Mouse (Mus musculus) CH12.LX (cell line): Measurements from ENCODE around the gene Ippk. TPM values are rescaled to one million over a fixed set of nuclear protein-coding genes. Genes with fewer than 3 reads are reported as not detected.

ENCODE experiments used
- DNase-seq: peaks from one replicate; pipeline ENCODE4 v3.0.0-alpha.2; 2013; ENCODE audit errors: extremely low read depth
- H3K27ac ChIP-seq: 2 replicates; pipeline ENCODE4 v1.5.1; 2012; ENCODE audit warnings: low read depth, mild to moderate bottlenecking, control low read depth, moderate library complexity; ENCODE audit not compliant: insufficient read depth
- H3K27me3 ChIP-seq: replicated peaks from 2 replicates; pipeline ENCODE3; 2012; ENCODE audit warnings: inconsistent platforms
- H3K36me3 ChIP-seq, 2 experiments: replicated peaks in 1 of 2; 2 replicates each; pipeline versions ENCODE3 to v1.6.1; 2012; ENCODE audit warnings: inconsistent platforms in 1 of 2, low read length in 1 of 2, mild to moderate bottlenecking in 1 of 2, mixed read lengths in 1 of 2, moderate library complexity in 1 of 2; ENCODE audit not compliant: control insufficient read depth in 1 of 2, insufficient read depth in 1 of 2
- H3K4me1 ChIP-seq, 2 experiments: 2 replicates each; pipeline ENCODE4 v1.6.1; 2012; ENCODE audit warnings: inconsistent platforms in 1 of 2, moderate library complexity in 1 of 2; ENCODE audit not compliant: insufficient read depth in 2 of 2, control insufficient read depth in 1 of 2
- H3K4me2 ChIP-seq: 2 replicates; pipeline ENCODE4 v1.6.1; 2012; ENCODE audit warnings: low read depth, mild to moderate bottlenecking, control low read depth; ENCODE audit not compliant: poor library complexity, insufficient read depth, severe bottlenecking
- H3K4me3 ChIP-seq, 3 experiments: fragments of 150-350 bp in 1 of 3; sonication (generic) in 1 of 3; replicated peaks in 1 of 3; 2 replicates each; pipeline versions ENCODE3 to v1.5.1; 2011 to 2012; ENCODE audit warnings: low read depth in 2 of 3, low read length in 2 of 3, mild to moderate bottlenecking in 2 of 3, moderate library complexity in 2 of 3, control low read depth in 1 of 3, improper control_type of control experiment in 1 of 3, inconsistent platforms in 1 of 3, mixed read lengths in 1 of 3; ENCODE audit not compliant: poor library complexity in 1 of 3
- H3K79me2 ChIP-seq: replicated peaks from 2 replicates; pipeline ENCODE4 v1.6.1; 2012; ENCODE audit warnings: mild to moderate bottlenecking, moderate library complexity; ENCODE audit not compliant: control insufficient read depth, poor library complexity, insufficient read depth, severe bottlenecking; ENCODE audit errors: extremely low read depth
- H3K9ac ChIP-seq: 2 replicates; pipeline ENCODE4 v1.6.1; 2012; ENCODE audit warnings: low read depth, mild to moderate bottlenecking, control low read depth, moderate library complexity; ENCODE audit not compliant: insufficient read depth
- H3K9me3 ChIP-seq: replicated peaks from 2 replicates; pipeline ENCODE3; 2012; ENCODE audit warnings: low read length, inconsistent platforms, mixed read lengths
- CTCF ChIP-seq, 2 experiments: IDR thresholded peaks in 1 of 2; conservative IDR thresholded peaks in 1 of 2; 2 replicates each; pipeline ENCODE4 v1.5.1; 2011 to 2012; ENCODE audit warnings: low read depth in 2 of 2, low read length in 2 of 2, improper control_type of control experiment in 1 of 2, inconsistent platforms in 1 of 2, mild to moderate bottlenecking in 1 of 2, moderate library complexity in 1 of 2
- E2F4 ChIP-seq: IDR thresholded peaks from 2 replicates; pipeline ENCODE4 v1.6.1; 2011; ENCODE audit warnings: low read depth, low read length, improper control_type of control experiment; ENCODE audit not compliant: insufficient replicate concordance
- ELF1 ChIP-seq: IDR thresholded peaks from 2 replicates; pipeline ENCODE4 v1.6.1; 2014; ENCODE audit warnings: low read depth, mild to moderate bottlenecking, inconsistent platforms, low read length, improper control_type of control experiment
- ETS1 ChIP-seq: conservative IDR thresholded peaks from 2 replicates; pipeline ENCODE4 v1.6.1; 2012; ENCODE audit warnings: low read depth, mild to moderate bottlenecking, inconsistent platforms, low read length, improper control_type of control experiment, moderate library complexity
- GABPA ChIP-seq: IDR thresholded peaks from 2 replicates; pipeline ENCODE4 v1.6.1; 2012; ENCODE audit warnings: low read depth, low read length, improper control_type of control experiment, inconsistent platforms; ENCODE audit not compliant: insufficient replicate concordance
- HCFC1 ChIP-seq: IDR thresholded peaks from 2 replicates; pipeline ENCODE4 v1.6.1; 2012; ENCODE audit warnings: low read depth, mild to moderate bottlenecking, inconsistent platforms, low read length, improper control_type of control experiment
- IRF4 ChIP-seq: IDR thresholded peaks from 2 replicates; pipeline ENCODE4 v1.6.1; 2014; ENCODE audit warnings: low read depth, mild to moderate bottlenecking, inconsistent platforms, low read length, improper control_type of control experiment
- JUN ChIP-seq: IDR thresholded peaks from 2 replicates; pipeline ENCODE4 v1.6.1; 2011; ENCODE audit warnings: low read depth, mild to moderate bottlenecking, low read length, improper control_type of control experiment, moderate library complexity; ENCODE audit not compliant: insufficient read depth
- KAT2A ChIP-seq: IDR thresholded peaks from 2 replicates; pipeline ENCODE4 v1.6.1; 2012; ENCODE audit warnings: low read length, improper control_type of control experiment, inconsistent platforms; ENCODE audit not compliant: insufficient replicate concordance
- MAZ ChIP-seq: IDR thresholded peaks from 2 replicates; pipeline ENCODE4 v1.6.1; 2012; ENCODE audit warnings: low read depth, mild to moderate bottlenecking, inconsistent platforms, low read length, improper control_type of control experiment, moderate library complexity
- MYC ChIP-seq: IDR thresholded peaks from 2 replicates; pipeline ENCODE4 v1.6.1; 2011; ENCODE audit warnings: low read depth, mild to moderate bottlenecking, improper control_type of control experiment, low read length
- NRF1 ChIP-seq: IDR thresholded peaks from 2 replicates; pipeline ENCODE4 v1.6.1; 2014; ENCODE audit warnings: low read depth, mild to moderate bottlenecking, inconsistent platforms, low read length, improper control_type of control experiment, moderate library complexity
- PAX5 ChIP-seq: IDR thresholded peaks from 2 replicates; pipeline ENCODE4 v1.6.1; 2012; ENCODE audit warnings: low read length, inconsistent platforms, mixed read lengths
- POLR2A ChIP-seq: IDR thresholded peaks from 2 replicates; pipeline ENCODE4 v1.6.1; 2011; ENCODE audit warnings: low read depth, mild to moderate bottlenecking, improper control_type of control experiment, low read length
- POLR2AphosphoS2 ChIP-seq: IDR thresholded peaks from 2 replicates; pipeline ENCODE4 v1.6.1; 2011; ENCODE audit warnings: low read depth, low read length, improper control_type of control experiment
- RAD21 ChIP-seq: IDR thresholded peaks from 2 replicates; pipeline ENCODE4 v1.6.1; 2011; ENCODE audit warnings: low read depth, mild to moderate bottlenecking, low read length, improper control_type of control experiment, moderate library complexity
- RCOR1 ChIP-seq: conservative IDR thresholded peaks from 2 replicates; pipeline ENCODE4 v1.6.1; 2012; ENCODE audit warnings: low read depth, mild to moderate bottlenecking, inconsistent platforms, low read length, improper control_type of control experiment
- SMC3 ChIP-seq: IDR thresholded peaks from 2 replicates; pipeline ENCODE4 v1.6.1; 2011; ENCODE audit warnings: low read depth, low read length, improper control_type of control experiment
- TCF12 ChIP-seq: IDR thresholded peaks from 2 replicates; pipeline ENCODE4 v1.6.1; 2014; ENCODE audit warnings: low read depth, mild to moderate bottlenecking, inconsistent platforms, low read length, improper control_type of control experiment
- UBTF ChIP-seq: IDR thresholded peaks from 2 replicates; pipeline ENCODE4 v1.6.1; 2012; ENCODE audit warnings: low read depth, mild to moderate bottlenecking, inconsistent platforms, low read length, improper control_type of control experiment, moderate library complexity
- USF1 ChIP-seq: IDR thresholded peaks from 2 replicates; pipeline ENCODE4 v1.6.1; 2014; ENCODE audit warnings: low read depth, mild to moderate bottlenecking, inconsistent platforms, low read length, improper control_type of control experiment
- USF2 ChIP-seq: conservative IDR thresholded peaks from 2 replicates; pipeline ENCODE4 v1.6.1; 2011; ENCODE audit warnings: low read depth, low read length, improper control_type of control experiment
- ZKSCAN1 ChIP-seq: IDR thresholded peaks from 2 replicates; pipeline ENCODE4 v1.6.1; 2012; ENCODE audit warnings: low read depth, inconsistent platforms, low read length, improper control_type of control experiment, borderline replicate concordance
- dilution Hi-C: fragments of 300-500 bp; cut with MboI; formaldehyde crosslinking; loops from 2 replicates; pipeline ENCODE4 v1.14.3; 2020; ENCODE audit warnings: low sequenced_read_pairs; ENCODE audit not compliant: extremely low pct_unique_long_range_greater_than_20kb, extremely low pct_ligation_motif_present
- in situ Hi-C: fragments of 300-500 bp; cut with MboI; formaldehyde crosslinking; loops from 3 replicates; pipeline ENCODE4 v1.14.3; 2019; ENCODE audit warnings: low sequenced_read_pairs, low pct_ligation_motif_present, low pct_unique_long_range_greater_than_20kb, mixed read lengths
- polyA plus RNA-seq: library from polyadenylated mRNA; unstranded; fragments of >175 nt; gene quantifications from 2 replicates; pipeline ENCODE4 v1.2.1, GENCODE M21; 2012; ENCODE audit warnings: low read depth; ENCODE audit not compliant: insufficient read length
- total RNA-seq, 2 experiments: library from RNA; depleted of rRNA; stranded (reverse); fragments of 300-350 nt in 1 of 2; fragments of >200 nt in 1 of 2; gene quantifications; 2 replicates each; pipeline ENCODE4 v1.2.3; 2012 to 2014

The Ippk gene
- total and polyA plus RNA-seq, 3 experiments: 8.7 to 21.5 (median 10.3) TPM

- no peaks in the 10 kb centered on the region for H3K4me1 ChIP-seq
- no peak overlapping the region for H3K4me2 ChIP-seq
- dilution Hi-C loops (no loop called here), in situ Hi-C loops (loop anchor here (10.0 kb wide), 1 partner anchor 200 kb away; no protein-coding TSS in a partner anchor)
- H3K9me3 ChIP-seq: no peaks in the 10 kb centered on the region
- H3K36me3 ChIP-seq: peaks cover 48 to 80% of the 10 kb centered on the region in 2 experiments
- no peak for DNase-seq
- H3K4me3 ChIP-seq: no peak overlapping the region
- H3K79me2 ChIP-seq: no peaks in the 10 kb centered on the region
- no peak overlapping the region for H3K9ac ChIP-seq
- TF ChIP-seq POLR2A (no peak), JUN (no peak), ELF1 (no peak), POLR2AphosphoS2 (no peak), ETS1 (no peak), KAT2A (no peak), RCOR1 (no peak), E2F4 (no peak), HCFC1 (no peak), GABPA (no peak), IRF4 (no peak)
- H3K27me3 ChIP-seq: no peaks in the 10 kb centered on the region
- H3K27ac ChIP-seq: no peak overlapping the region
These were observed 23.4 kb downstream of the Ippk start for GRCm38 (mm10) chr13:49444451-49444850.

GRCm38 (mm10) chr13:49449318-49449749, 28.3 kb downstream of the Ippk start:
- Histone ChIP-seq H3K9ac (no peak overlapping the region), H3K27ac (no peak overlapping the region), H3K27me3 (no peaks in the 10 kb centered on the region), H3K4me2 (no peak overlapping the region), H3K79me2 (no peaks in the 10 kb centered on the region), H3K4me3 (no peak overlapping the region), H3K4me1 (no peaks in the 10 kb centered on the region), H3K9me3 (no peaks in the 10 kb centered on the region)
- dilution Hi-C loops: no loop called here
- TF ChIP-seq PAX5: no peak
- peak; percentile 22; the same call in 1 of the 2 replicates for TF ChIP-seq IRF4
- peak; percentile 88 to 96 for TF ChIP-seq CTCF (conservative IDR thresholded peaks at IDR 0.05 in 1 of 2, IDR thresholded peaks at IDR 0.05 in 1 of 2; ENCODE audit: low read depth in 2 of 2, low read length in 2 of 2)
- TF ChIP-seq RAD21: peak; percentile 88
- peak; percentile 74 for TF ChIP-seq SMC3
- TF ChIP-seq, all 38 proteins: peak for 4
- DNase-seq: peak; percentile 71
- in situ Hi-C loops: loop anchor here (10.0 kb wide), 1 partner anchor 195 kb away; no protein-coding TSS in a partner anchor
- H3K36me3 ChIP-seq: peaks cover 42 to 79% of the 10 kb centered on the region in 2 experiments

GRCm38 (mm10) chr13:49460276-49460675, 39.2 kb downstream of the Ippk start:
- H3K4me1 ChIP-seq: peaks cover 0 to 11% of the 10 kb centered on the region in 2 experiments; a peak in 1 of 4 replicates
- H3K36me3 ChIP-seq: peaks cover 28 to 88% of the 10 kb centered on the region in 2 experiments
- in situ Hi-C loops: no loop called here

More at GRCm38 (mm10) chr13:49460276-49460675, 39.2 kb downstream of the Ippk start:
- Histone ChIP-seq H3K27ac (no peak overlapping the region), H3K9ac (no peak overlapping the region), H3K79me2 (no peaks in the 10 kb centered on the region), H3K4me2 (no peak overlapping the region), H3K9me3 (no peaks in the 10 kb centered on the region), H3K4me3 (no peak overlapping the region), H3K27me3 (no peaks in the 10 kb centered on the region)
- TF ChIP-seq NRF1 (no peak), UBTF (no peak), IRF4 (no peak), MAZ (no peak), RCOR1 (no peak), ZKSCAN1 (no peak), HCFC1 (no peak), TCF12 (no peak), USF1 (no peak), KAT2A (no peak), MYC (no peak), RAD21 (no peak), JUN (no peak), USF2 (no peak)
- dilution Hi-C loops: no loop called here
- DNase-seq: no peak
